Mouse (Mus musculus): ENCODE measurements at regions not wholly inside any gene's neighbourhood (a gene's known extent, or its start where the extent isn't known, plus 50 kb on each side); places are given as distances from the start of the nearest gene placed in this dataset.

GRCm38 (mm10) chr2:28326056-28326455 is 120.5 kb upstream of the Ppp1r26 start:
- H3K9me3 ChIP-seq = no peaks in the 10 kb centered on the region
- 72% methylated on average over 6 of the region's 6 CpGs for WGBS
- no peak overlapping the region for H3K4me2 ChIP-seq
- no peaks in the 10 kb centered on the region for H3K36me3 ChIP-seq (replicated peaks)
- H3K4me3 ChIP-seq (replicated peaks) = no peak overlapping the region
- H3K4me1 ChIP-seq = peaks cover 7% of the 10 kb centered on the region
- ATAC-seq (ENCODE audit: low FRiP score) = no peak
- H3K9ac ChIP-seq = no peak overlapping the region
- no peaks in the 10 kb centered on the region for H3K27me3 ChIP-seq
- no peak overlapping the region for H3K27ac ChIP-seq

- Histone ChIP-seq H3K4me1 (peaks cover 7% of the 10 kb centered on the region), H3K4me3 (replicated peaks) (no peak overlapping the region), H3K9me3 (no peaks in the 10 kb centered on the region), H3K4me2 (no peak overlapping the region), H3K9ac (no peak overlapping the region), H3K36me3 (replicated peaks) (no peaks in the 10 kb centered on the region), H3K27ac (no peak overlapping the region), H3K27me3 (no peaks in the 10 kb centered on the region)
- WGBS = 87% methylated on average over 3 of the region's 3 CpGs
- no peak for ATAC-seq (ENCODE audit: low FRiP score)
Measured at GRCm38 (mm10) chr2:28326682-28327081, 119.9 kb upstream of the Ppp1r26 start.

- 87% methylated on average over 5 of the region's 5 CpGs for WGBS
- Histone ChIP-seq H3K27ac (no peak overlapping the region), H3K4me1 (peaks cover 7% of the 10 kb centered on the region), H3K36me3 (replicated peaks) (no peaks in the 10 kb centered on the region), H3K9me3 (no peaks in the 10 kb centered on the region), H3K4me2 (no peak overlapping the region), H3K27me3 (no peaks in the 10 kb centered on the region), H3K4me3 (replicated peaks) (no peak overlapping the region), H3K9ac (no peak overlapping the region)
- ATAC-seq (ENCODE audit: low FRiP score) = no peak
Measured at GRCm38 (mm10) chr2:28329130-28329529, 117.5 kb upstream of the Ppp1r26 start.

DNA sequence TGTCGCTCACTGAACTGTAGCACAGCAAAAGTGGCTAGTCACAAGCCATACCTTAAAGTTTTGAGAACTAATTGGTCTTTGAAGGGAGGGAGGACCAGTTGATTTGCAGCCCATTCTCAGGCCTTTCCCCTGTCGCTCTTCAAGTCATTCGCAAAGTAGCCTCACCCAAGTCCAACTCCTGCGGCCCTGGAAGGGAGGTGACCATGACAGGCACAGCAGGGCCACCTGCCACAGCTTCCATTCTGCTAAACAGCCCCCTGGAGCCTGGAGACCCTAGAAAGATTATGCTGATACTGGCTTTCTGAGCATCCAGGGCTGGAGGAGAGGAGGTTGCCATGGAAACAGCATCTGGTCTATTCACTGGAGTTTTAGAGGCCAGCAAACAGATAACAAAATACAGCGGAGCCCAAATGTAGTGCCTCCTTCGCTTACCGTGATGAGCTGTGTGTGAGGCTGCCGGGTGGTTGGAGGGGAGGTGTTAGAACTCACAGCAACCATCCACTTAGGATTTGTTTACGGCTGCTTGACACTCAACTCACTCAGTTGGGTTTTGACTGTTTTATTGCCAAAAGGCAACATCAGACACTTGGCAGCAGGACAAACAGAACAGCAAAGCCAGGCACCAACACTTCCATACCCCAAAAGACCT is 111.3 kb upstream of the Ppp1r26 start:
- Histone ChIP-seq H3K9me3 (no peaks in the 10 kb centered on the region), H3K27ac (0 out of 2 replicates have a peak overlapping the region, but pooled peaks have one; percentile 15), H3K27me3 (0 out of 2 replicates have a peak, but pooled peaks cover 4% of the 10 kb centered on the region), H3K4me1 (peaks cover 23% of the 10 kb centered on the region), H3K4me3 (replicated peaks) (no peak overlapping the region), H3K36me3 (replicated peaks) (no peaks in the 10 kb centered on the region), H3K9ac (no peak overlapping the region), H3K4me2 (no peak overlapping the region)
- ATAC-seq (ENCODE audit: low FRiP score) = no peak
- WGBS = 49% methylated on average over 9 of the region's 9 CpGs

DNA sequence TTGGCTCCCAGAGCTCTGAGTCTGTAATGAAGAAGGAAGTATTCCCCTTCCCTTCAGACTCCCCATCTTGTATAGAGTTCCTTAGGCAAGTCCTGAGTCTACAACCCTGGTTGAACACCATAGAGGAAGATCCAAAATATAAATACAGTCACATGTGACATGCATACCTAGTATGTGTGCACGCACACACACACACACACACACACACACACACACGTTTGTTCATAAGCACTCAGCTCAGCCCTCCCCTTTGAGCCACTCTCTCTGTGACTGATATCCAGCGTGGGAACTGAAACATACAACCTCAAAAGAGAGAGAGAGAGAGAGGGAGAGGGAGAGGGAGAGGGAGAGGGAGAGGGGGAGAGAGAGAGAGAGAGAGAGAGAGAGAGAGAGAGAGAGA is 110.8 kb upstream of the Ppp1r26 start:
- Histone ChIP-seq H3K27ac (no peak overlapping the region), H3K27me3 (0 out of 2 replicates have a peak, but pooled peaks cover 4% of the 10 kb centered on the region), H3K36me3 (replicated peaks) (no peaks in the 10 kb centered on the region), H3K9ac (no peak overlapping the region), H3K9me3 (no peaks in the 10 kb centered on the region), H3K4me2 (no peak overlapping the region), H3K4me1 (peaks cover 23% of the 10 kb centered on the region), H3K4me3 (replicated peaks) (no peak overlapping the region)
- no peak for ATAC-seq (ENCODE audit: low FRiP score)
- 48% methylated on average over 3 of the region's 3 CpGs for WGBS

- Histone ChIP-seq H3K4me1 (peaks cover 23% of the 10 kb centered on the region), H3K9me3 (no peaks in the 10 kb centered on the region), H3K27me3 (0 out of 2 replicates have a peak, but pooled peaks cover 4% of the 10 kb centered on the region), H3K36me3 (replicated peaks) (no peaks in the 10 kb centered on the region), H3K27ac (no peak overlapping the region), H3K9ac (peak overlapping the region; percentile 7; the same call in 1 of the 2 replicates), H3K4me3 (replicated peaks) (no peak overlapping the region), H3K4me2 (no peak overlapping the region)
- ATAC-seq (ENCODE audit: low FRiP score) = no peak
- 55% methylated on average over 17 of the region's 17 CpGs for WGBS
Measured at GRCm38 (mm10) chr2:28336349-28337309, 110.0 kb upstream of the Ppp1r26 start.

DNA sequence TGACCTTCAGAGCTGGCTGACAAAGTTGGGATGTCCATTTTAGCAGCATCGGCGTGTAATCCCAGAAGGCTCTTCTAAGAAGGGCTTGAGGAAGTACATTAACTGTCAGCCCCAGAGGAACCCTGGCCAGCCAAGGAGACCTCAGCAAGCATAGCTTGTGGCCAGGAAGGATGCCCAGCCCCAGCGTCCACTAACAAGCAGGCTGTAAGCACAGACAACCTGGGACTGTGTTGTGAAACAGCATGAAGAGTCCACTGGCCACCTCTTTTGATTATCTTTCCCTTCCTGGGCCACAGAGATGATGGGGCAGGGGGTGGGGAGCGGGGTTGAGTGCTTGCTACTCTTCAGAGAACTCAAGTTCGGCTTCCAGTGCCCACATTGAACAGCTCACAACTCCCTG is 109.0 kb upstream of the Ppp1r26 start:
- Histone ChIP-seq H3K27ac (no peak overlapping the region), H3K4me3 (replicated peaks) (no peak overlapping the region), H3K4me2 (no peak overlapping the region), H3K36me3 (replicated peaks) (no peaks in the 10 kb centered on the region), H3K9ac (no peak overlapping the region), H3K9me3 (no peaks in the 10 kb centered on the region), H3K27me3 (0 out of 2 replicates have a peak, but pooled peaks cover 4% of the 10 kb centered on the region), H3K4me1 (peaks cover 23% of the 10 kb centered on the region)
- no peak for ATAC-seq (ENCODE audit: low FRiP score)
- 86% methylated on average over 5 of the region's 5 CpGs for WGBS

- H3K9ac ChIP-seq = no peak overlapping the region
- H3K27ac ChIP-seq = no peak overlapping the region
- H3K36me3 ChIP-seq (replicated peaks) = no peaks in the 10 kb centered on the region
- H3K4me1 ChIP-seq = peaks cover 10% of the 10 kb centered on the region
- no peak overlapping the region for H3K4me3 ChIP-seq (replicated peaks)
- H3K9me3 ChIP-seq = no peaks in the 10 kb centered on the region
- no peak overlapping the region for H3K4me2 ChIP-seq
- 0 out of 2 replicates have a peak, but pooled peaks cover 4% of the 10 kb centered on the region for H3K27me3 ChIP-seq
- no peak for ATAC-seq (ENCODE audit: low FRiP score)
- WGBS = 95% methylated on average over 2 of the region's 2 CpGs
Measured at GRCm38 (mm10) chr2:28341304-28341703, 105.3 kb upstream of the Ppp1r26 start.

DNA sequence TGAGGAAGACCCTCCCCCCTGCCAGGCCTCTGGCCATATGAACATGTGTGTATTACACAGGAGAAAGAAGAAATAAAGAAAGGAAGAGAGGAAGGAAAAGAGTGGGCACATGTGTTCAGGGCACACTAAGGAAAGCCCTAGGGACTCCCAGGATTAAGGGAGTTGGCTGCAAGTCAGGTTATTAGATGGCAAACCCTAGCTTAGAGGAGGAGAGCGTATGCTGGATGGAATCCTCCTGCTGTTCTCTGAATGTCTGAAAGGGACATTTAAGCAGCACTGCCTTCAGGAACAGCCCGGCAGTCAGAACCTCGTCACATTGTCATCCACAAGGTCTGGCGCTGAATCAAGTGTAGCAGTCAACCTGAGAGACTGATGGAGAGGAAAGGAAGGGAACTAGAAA is 98.1 kb upstream of the Ppp1r26 start:
- no peaks in the 10 kb centered on the region for H3K9me3 ChIP-seq
- no peak for ATAC-seq (ENCODE audit: low FRiP score)
- no peak overlapping the region for H3K9ac ChIP-seq
- H3K4me2 ChIP-seq = no peak overlapping the region
- no peaks in the 10 kb centered on the region for H3K27me3 ChIP-seq
- no peak overlapping the region for H3K27ac ChIP-seq
- WGBS = 76% methylated on average over 4 of the region's 4 CpGs
- H3K4me1 ChIP-seq = no peaks in the 10 kb centered on the region
- H3K36me3 ChIP-seq (replicated peaks) = no peaks in the 10 kb centered on the region
- H3K4me3 ChIP-seq (replicated peaks) = no peak overlapping the region

- Histone ChIP-seq H3K4me2 (no peak overlapping the region), H3K4me1 (no peaks in the 10 kb centered on the region), H3K4me3 (replicated peaks) (no peak overlapping the region), H3K36me3 (replicated peaks) (no peaks in the 10 kb centered on the region), H3K9me3 (no peaks in the 10 kb centered on the region), H3K27me3 (no peaks in the 10 kb centered on the region), H3K27ac (no peak overlapping the region), H3K9ac (no peak overlapping the region)
- WGBS = 89% methylated on average over 8 of the region's 8 CpGs
- ATAC-seq (ENCODE audit: low FRiP score) = no peak
Measured at GRCm38 (mm10) chr2:28349911-28350310, 96.7 kb upstream of the Ppp1r26 start.

- H3K9me3 ChIP-seq = no peaks in the 10 kb centered on the region
- H3K4me1 ChIP-seq = no peaks in the 10 kb centered on the region
- H3K4me2 ChIP-seq = no peak overlapping the region
- 91% methylated on average over 10 of the region's 10 CpGs for WGBS
- H3K27ac ChIP-seq = no peak overlapping the region
- ATAC-seq (ENCODE audit: low FRiP score) = no peak
- no peak overlapping the region for H3K4me3 ChIP-seq (replicated peaks)
- no peak overlapping the region for H3K9ac ChIP-seq
- no peaks in the 10 kb centered on the region for H3K36me3 ChIP-seq (replicated peaks)
- no peaks in the 10 kb centered on the region for H3K27me3 ChIP-seq
Measured at GRCm38 (mm10) chr2:28351445-28351844, 95.2 kb upstream of the Ppp1r26 start.

- Histone ChIP-seq H3K9me3 (no peaks in the 10 kb centered on the region), H3K36me3 (replicated peaks) (no peaks in the 10 kb centered on the region), H3K27me3 (no peaks in the 10 kb centered on the region), H3K4me3 (replicated peaks) (no peak overlapping the region), H3K4me2 (no peak overlapping the region), H3K9ac (no peak overlapping the region), H3K4me1 (no peaks in the 10 kb centered on the region), H3K27ac (no peak overlapping the region)
- ATAC-seq (ENCODE audit: low FRiP score) = no peak
- WGBS = 90% methylated on average over 1 of the region's 1 CpGs
Measured at GRCm38 (mm10) chr2:28352903-28353302, 93.7 kb upstream of the Ppp1r26 start.

Data from forebrain, embryonic 12.5 days (tissue).